Mouse (Mus musculus): ENCODE results near the gene Adgrg1.

DNA sequence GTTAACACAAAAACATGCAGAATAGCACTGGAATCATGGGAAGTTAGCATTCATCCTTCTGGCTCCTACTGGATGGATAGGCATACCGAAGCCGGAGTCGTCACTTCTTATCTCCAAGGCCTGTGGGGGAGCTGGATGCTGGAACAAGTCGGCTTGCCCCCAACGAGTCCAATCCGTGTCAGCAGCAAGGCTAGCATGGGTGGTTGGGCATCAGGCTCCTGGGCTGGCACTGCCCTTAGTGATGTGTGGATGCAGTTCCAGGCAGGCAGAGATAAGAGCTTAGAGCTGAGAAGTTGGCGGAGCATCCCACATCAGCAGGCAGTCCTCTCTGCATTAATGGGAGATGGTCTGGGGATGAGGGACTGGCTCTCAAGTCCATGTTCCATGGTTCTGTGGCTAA lies 13.0 kb downstream of the Adgrg1 start:
- no peak for TF ChIP-seq CTCF (IDR thresholded peaks at IDR 0.05; ENCODE audit: extremely low read depth, insufficient read depth, low read length)
- no peak for TF ChIP-seq POLR2A (IDR thresholded peaks at IDR 0.05; ENCODE audit: extremely low read depth, insufficient read depth, low read length)
